Mouse (Mus musculus): ENCODE results near the gene Fam53b. TPM values are rescaled to one million over a fixed set of nuclear protein-coding genes. Genes with fewer than 3 reads are reported as not detected.
A peak's percentile ranks its signal among the peaks of the same experiment; 100 is the strongest.

The Fam53b gene
- polyA plus RNA-seq, 1 experiment from 2014 or later = 25.5 TPM

GRCm38 (mm10) chr7:132775922-132776321 lies 37.8 kb downstream of the Fam53b start:
- H3K27ac ChIP-seq (replicated peaks) = peak overlapping the region; percentile 98
- H3K4me1 ChIP-seq (replicated peaks) = peaks cover 83% of the 10 kb centered on the region
- WGBS (ENCODE audit: insufficient replicate concordance) = 73% methylated on average over 10 of the region's 10 CpGs
- H3K4me3 ChIP-seq (replicated peaks) = peak overlapping the region; percentile 69
- ATAC-seq (ENCODE audit: insufficient read depth) = no peak
- H3K4me2 ChIP-seq = peak overlapping the region; percentile 74
- H3K9ac ChIP-seq = peak overlapping the region; percentile 65
- H3K27me3 ChIP-seq = no peaks in the 10 kb centered on the region
- H3K9me3 ChIP-seq (replicated peaks) = no peaks in the 10 kb centered on the region
- peaks cover 25% of the 10 kb centered on the region for H3K36me3 ChIP-seq (replicated peaks)

GRCm38 (mm10) chr7:132775333-132775732 lies 38.4 kb downstream of the Fam53b start:
- H3K36me3 ChIP-seq (replicated peaks) = peaks cover 31% of the 10 kb centered on the region
- H3K9me3 ChIP-seq (replicated peaks) = no peaks in the 10 kb centered on the region
- peak overlapping the region; percentile 65 for H3K9ac ChIP-seq
- H3K4me2 ChIP-seq = peak overlapping the region; percentile 74
- no peaks in the 10 kb centered on the region for H3K27me3 ChIP-seq
- WGBS (ENCODE audit: insufficient replicate concordance) = 70% methylated on average over 5 of the region's 5 CpGs
- H3K4me1 ChIP-seq (replicated peaks) = peaks cover 83% of the 10 kb centered on the region
- H3K27ac ChIP-seq (replicated peaks) = peak overlapping the region; percentile 98
- ATAC-seq (ENCODE audit: insufficient read depth) = no peak
- peak overlapping the region; percentile 69 for H3K4me3 ChIP-seq (replicated peaks)

- Histone ChIP-seq H3K36me3 (replicated peaks) (peaks cover 53% of the 10 kb centered on the region), H3K4me2 (peak overlapping the region; percentile 74), H3K9ac (peak overlapping the region; percentile 65), H3K9me3 (replicated peaks) (no peaks in the 10 kb centered on the region), H3K27ac (replicated peaks) (peak overlapping the region; percentile 98), H3K4me1 (replicated peaks) (peaks cover 83% of the 10 kb centered on the region), H3K27me3 (no peaks in the 10 kb centered on the region), H3K4me3 (replicated peaks) (peak overlapping the region; percentile 69)
- WGBS (ENCODE audit: insufficient replicate concordance) = 58% methylated on average over 7 of the region's 7 CpGs
- peak; percentile 22 for ATAC-seq (ENCODE audit: insufficient read depth)
These were observed 40.5 kb downstream of the Fam53b start for GRCm38 (mm10) chr7:132773011-132773705.

- no peaks in the 10 kb centered on the region for H3K9me3 ChIP-seq (replicated peaks)
- ATAC-seq (ENCODE audit: insufficient read depth) = peak; percentile 90
- H3K9ac ChIP-seq = peak overlapping the region; percentile 65
- H3K27ac ChIP-seq (replicated peaks) = peak overlapping the region; percentile 98
- H3K4me1 ChIP-seq (replicated peaks) = peaks cover 83% of the 10 kb centered on the region
- 21% methylated on average over 5 of the region's 5 CpGs for WGBS (ENCODE audit: insufficient replicate concordance)
- peaks cover 59% of the 10 kb centered on the region for H3K36me3 ChIP-seq (replicated peaks)
- H3K27me3 ChIP-seq = no peaks in the 10 kb centered on the region
- peak overlapping the region; percentile 69 for H3K4me3 ChIP-seq (replicated peaks)
- H3K4me2 ChIP-seq = peak overlapping the region; percentile 74
These were observed 41.2 kb downstream of the Fam53b start for GRCm38 (mm10) chr7:132772440-132772839.

- Histone ChIP-seq H3K36me3 (replicated peaks) (peaks cover 81% of the 10 kb centered on the region), H3K27me3 (no peaks in the 10 kb centered on the region), H3K4me1 (replicated peaks) (peaks cover 97% of the 10 kb centered on the region), H3K9me3 (replicated peaks) (no peaks in the 10 kb centered on the region), H3K9ac (peak overlapping the region; percentile 55), H3K27ac (replicated peaks) (peak overlapping the region; percentile 98), H3K4me3 (replicated peaks) (peak overlapping the region; percentile 45), H3K4me2 (peak overlapping the region; percentile 71)
- no peak for ATAC-seq (ENCODE audit: insufficient read depth)
- 44% methylated on average over 12 of the region's 12 CpGs for whole genome bisulfite sequencing (ENCODE audit: insufficient replicate concordance)
These were observed 45.0 kb downstream of the Fam53b start for GRCm38 (mm10) chr7:132768498-132769344.

- peak overlapping the region; percentile 55; the same call in 1 of the 2 replicates for H3K9ac ChIP-seq
- peaks cover 86% of the 10 kb centered on the region for H3K36me3 ChIP-seq (replicated peaks)
- ATAC-seq (ENCODE audit: insufficient read depth) = no peak
- H3K4me1 ChIP-seq (replicated peaks) = peaks cover 97% of the 10 kb centered on the region
- peak overlapping the region; percentile 71 for H3K4me2 ChIP-seq
- no peaks in the 10 kb centered on the region for H3K9me3 ChIP-seq (replicated peaks)
- 69% methylated on average over 4 of the region's 4 CpGs for WGBS (ENCODE audit: insufficient replicate concordance)
- peak overlapping the region; percentile 98 for H3K27ac ChIP-seq (replicated peaks)
- no peaks in the 10 kb centered on the region for H3K27me3 ChIP-seq
- H3K4me3 ChIP-seq (replicated peaks) = peak overlapping the region; percentile 4; the same call in 1 of the 2 replicates
These were observed 45.7 kb downstream of the Fam53b start for GRCm38 (mm10) chr7:132767999-132768370.

GRCm38 (mm10) chr7:132767233-132767998 lies 46.3 kb downstream of the Fam53b start:
- no peaks in the 10 kb centered on the region for H3K9me3 ChIP-seq (replicated peaks)
- H3K27me3 ChIP-seq = no peaks in the 10 kb centered on the region
- H3K36me3 ChIP-seq (replicated peaks) = peaks cover 91% of the 10 kb centered on the region
- peak overlapping the region; percentile 23; the same call in 1 of the 2 replicates for H3K4me3 ChIP-seq (replicated peaks)
- ATAC-seq (ENCODE audit: insufficient read depth) = no peak
- 81% methylated on average over 12 of the region's 12 CpGs for WGBS (ENCODE audit: insufficient replicate concordance)
- H3K4me2 ChIP-seq = peak overlapping the region; percentile 71
- peak overlapping the region; percentile 98 for H3K27ac ChIP-seq (replicated peaks)
- peak overlapping the region; percentile 55; the same call in 1 of the 2 replicates for H3K9ac ChIP-seq
- H3K4me1 ChIP-seq (replicated peaks) = peaks cover 99% of the 10 kb centered on the region

- Histone ChIP-seq H3K4me1 (replicated peaks) (peaks cover 95% of the 10 kb centered on the region), H3K27ac (replicated peaks) (peak overlapping the region; percentile 98), H3K4me3 (replicated peaks) (peak overlapping the region; percentile 23), H3K9me3 (replicated peaks) (no peaks in the 10 kb centered on the region), H3K36me3 (replicated peaks) (peaks cover 93% of the 10 kb centered on the region), H3K9ac (peak overlapping the region; percentile 44), H3K4me2 (peak overlapping the region; percentile 56), H3K27me3 (no peaks in the 10 kb centered on the region)
- ATAC-seq (ENCODE audit: insufficient read depth) = peak; percentile 84
- WGBS (ENCODE audit: insufficient replicate concordance) = 31% methylated on average over 11 of the region's 11 CpGs
These were observed 47.3 kb downstream of the Fam53b start for GRCm38 (mm10) chr7:132766235-132766871.

- Histone ChIP-seq H3K9me3 (replicated peaks) (no peaks in the 10 kb centered on the region), H3K9ac (peak overlapping the region; percentile 44; the same call in 1 of the 2 replicates), H3K36me3 (replicated peaks) (peaks cover 92% of the 10 kb centered on the region), H3K27ac (replicated peaks) (peak overlapping the region; percentile 98), H3K4me1 (replicated peaks) (peaks cover 93% of the 10 kb centered on the region), H3K4me3 (replicated peaks) (peak overlapping the region; percentile 23), H3K4me2 (peak overlapping the region; percentile 56), H3K27me3 (no peaks in the 10 kb centered on the region)
- peak; percentile 64 for ATAC-seq (ENCODE audit: insufficient read depth)
- WGBS (ENCODE audit: insufficient replicate concordance) = 46% methylated on average over 3 of the region's 3 CpGs
These were observed 48.0 kb downstream of the Fam53b start for GRCm38 (mm10) chr7:132765629-132766186.

GRCm38 (mm10) chr7:132764896-132765491 lies 48.7 kb downstream of the Fam53b start:
- H3K9me3 ChIP-seq (replicated peaks) = no peaks in the 10 kb centered on the region
- H3K9ac ChIP-seq = no peak overlapping the region
- no peak for ATAC-seq (ENCODE audit: insufficient read depth)
- H3K36me3 ChIP-seq (replicated peaks) = peaks cover 91% of the 10 kb centered on the region
- no peaks in the 10 kb centered on the region for H3K27me3 ChIP-seq
- peak overlapping the region; percentile 98 for H3K27ac ChIP-seq (replicated peaks)
- WGBS (ENCODE audit: insufficient replicate concordance) = 80% methylated on average over 4 of the region's 4 CpGs
- peak overlapping the region; percentile 56; the same call in 1 of the 2 replicates for H3K4me2 ChIP-seq
- H3K4me3 ChIP-seq (replicated peaks) = no peak overlapping the region
- peaks cover 86% of the 10 kb centered on the region for H3K4me1 ChIP-seq (replicated peaks)

All from liver, embryonic 15.5 days (tissue).